Mouse (Mus musculus): ENCODE data around the gene Eml3.
"Not testable (repeated sequence)": the region's sequence is repeated elsewhere in the genome, so short reads cannot be mapped to it uniquely, and the experiment has no call there.

The Eml3 gene

DNA sequence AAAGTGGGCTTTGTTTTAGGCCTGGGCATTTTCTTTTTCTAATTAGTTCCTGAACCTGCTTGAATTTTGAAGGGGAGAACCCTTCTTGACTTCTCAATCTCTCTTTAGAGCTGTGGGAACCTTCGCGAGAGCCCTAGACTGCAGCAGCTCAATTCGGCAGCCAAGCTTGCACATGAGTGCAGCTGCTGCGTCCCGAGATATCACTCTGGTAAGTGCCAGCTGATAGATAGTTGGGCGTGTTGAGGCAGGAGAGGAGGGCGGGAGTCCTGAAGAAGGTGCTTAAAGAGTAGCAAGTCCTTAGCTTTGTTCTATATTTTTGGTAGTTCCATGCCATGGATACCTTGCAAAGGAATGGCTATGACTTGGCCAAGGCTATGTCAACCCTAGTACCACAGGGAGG lies 17.6 kb downstream of the Eml3 start:
- intact Hi-C loops (cut with DNase I) = no loop called here

GRCm38 (mm10) chr19:8950190-8950589 lies 20.8 kb downstream of the Eml3 start:
- intact Hi-C loops (cut with DNase I) = loop anchor here (5.0 kb wide), 1 partner anchor 118 kb away; no protein-coding TSS in a partner anchor

DNA sequence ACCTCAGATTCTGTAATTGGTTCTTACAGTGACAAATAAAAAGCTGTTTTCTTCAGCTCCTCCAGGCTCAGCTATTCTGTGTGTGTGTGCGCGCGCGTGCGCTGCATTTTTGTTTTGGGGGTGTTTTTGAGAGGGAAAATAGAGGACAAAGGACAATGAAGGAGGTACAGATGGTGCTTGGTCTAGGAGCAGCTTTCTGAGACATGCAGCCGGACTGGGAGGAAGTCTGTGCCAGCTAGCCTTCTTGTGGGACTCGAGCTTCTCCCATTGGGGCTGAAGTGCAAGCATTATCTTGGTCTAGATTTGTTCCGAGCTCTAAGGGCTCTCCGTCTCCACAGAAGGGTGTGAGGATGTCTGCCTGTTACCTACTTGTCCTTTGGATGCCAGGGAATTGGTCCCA lies 22.9 kb downstream of the Eml3 start:
- intact Hi-C loops (cut with DNase I) = loop anchor here (5.0 kb wide), 1 partner anchor 120 kb away; no protein-coding TSS in a partner anchor

DNA sequence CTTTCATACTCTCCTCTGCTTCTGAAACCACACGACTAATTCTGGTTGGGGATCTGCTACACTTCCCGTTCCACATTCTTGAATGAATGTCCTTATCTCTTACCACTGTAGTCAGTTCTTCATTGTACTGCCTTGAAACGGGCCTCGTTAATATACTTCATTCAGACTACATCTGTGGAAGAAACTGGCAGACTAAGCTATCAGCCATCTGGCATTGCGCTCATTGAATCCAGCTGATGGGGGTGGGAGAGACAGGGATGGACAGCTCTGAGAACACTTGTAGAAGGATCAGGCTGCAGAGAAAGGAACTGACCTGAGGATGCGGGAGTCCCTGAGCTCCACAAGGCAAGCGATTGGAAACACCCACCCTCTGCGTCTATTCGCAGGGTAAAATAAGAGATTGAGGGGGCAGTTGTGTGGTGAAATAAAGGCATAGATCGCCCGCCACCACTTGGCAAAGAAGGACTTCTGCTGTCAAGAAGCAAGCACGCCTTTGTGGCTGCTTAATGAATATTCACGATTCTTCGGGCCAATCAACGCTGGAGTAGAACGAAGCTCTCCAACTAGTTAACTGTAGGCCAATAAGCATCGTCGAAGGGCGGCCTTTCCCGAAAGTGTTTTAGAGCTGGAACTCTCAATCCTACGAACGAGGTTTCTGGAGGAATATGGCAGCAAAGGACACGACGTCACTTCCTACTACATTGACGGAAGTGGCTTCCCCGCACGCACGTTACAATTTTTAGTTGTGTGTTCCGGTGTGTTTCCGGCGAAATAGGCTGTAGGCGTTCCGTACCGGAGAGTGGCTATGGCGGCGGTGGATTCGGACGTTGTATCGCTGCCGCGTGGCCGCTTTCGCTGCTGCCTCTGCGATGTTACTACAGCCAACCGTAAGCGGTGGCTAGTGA lies 24.0 kb downstream of the Eml3 start, which contains the start of gene Tut1:
Gene Tut1 (plus strand): TSS at position 713 of the 905 bp plus-strand sequence.
- intact Hi-C loops (cut with DNase I) = loop anchor here (5.0 kb wide), 1 partner anchor 121 kb away; no protein-coding TSS in a partner anchor

DNA sequence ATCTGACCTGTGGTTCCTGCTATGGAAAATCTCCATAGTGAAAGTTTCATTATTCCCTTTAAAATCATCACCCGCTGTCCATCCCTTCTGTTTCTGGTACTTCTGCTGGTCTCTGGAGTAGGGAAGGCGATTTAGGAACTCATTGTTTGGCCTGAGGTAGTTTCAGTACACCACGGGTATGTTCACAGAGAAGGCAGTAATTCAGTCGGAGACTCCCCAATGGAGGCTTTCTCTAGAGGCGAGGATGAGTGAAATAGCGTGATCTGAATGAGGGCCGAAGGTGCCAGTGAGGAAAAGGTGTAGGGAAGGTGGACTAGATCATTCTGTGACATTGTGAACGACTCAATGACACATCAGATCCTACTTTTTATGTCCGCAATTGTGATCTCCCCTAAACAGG lies 24.8 kb downstream of the Eml3 start:
- intact Hi-C loops (cut with DNase I) = loop anchor here (5.0 kb wide), 1 partner anchor 122 kb away; no protein-coding TSS in a partner anchor

DNA sequence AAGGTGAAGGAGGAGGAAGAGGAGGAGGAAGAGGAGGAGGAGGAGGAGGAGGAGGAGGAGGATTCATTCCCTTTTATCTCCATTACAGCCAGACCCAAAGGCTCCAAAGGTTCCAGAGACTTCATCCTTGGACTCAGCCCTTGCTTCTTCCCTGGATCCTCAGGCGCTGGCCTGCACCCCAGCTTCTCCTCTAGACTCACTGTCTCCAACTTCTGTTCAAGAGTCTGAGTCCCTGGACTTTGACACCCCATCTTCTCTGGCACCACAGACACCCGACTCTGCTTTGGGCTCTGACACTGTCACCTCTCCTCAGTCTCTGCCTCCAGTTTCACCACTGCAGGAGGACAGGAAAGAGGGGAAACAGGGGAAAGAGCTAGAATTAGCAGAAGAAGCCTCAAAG lies 32.9 kb downstream of the Eml3 start:
- intact Hi-C loops (cut with DNase I) = no loop called here

GRCm38 (mm10) chr19:8965075-8965474 lies 35.7 kb downstream of the Eml3 start:
- intact Hi-C loops (cut with DNase I) = no loop called here

GRCm38 (mm10) chr19:8965771-8966170 lies 36.4 kb downstream of the Eml3 start:
- intact Hi-C loops (cut with DNase I) = no loop called here

GRCm38 (mm10) chr19:8966198-8966589 lies 36.8 kb downstream of the Eml3 start:
- intact Hi-C loops (cut with DNase I) = no loop called here

GRCm38 (mm10) chr19:8966590-8967372 lies 37.4 kb downstream of the Eml3 start, which contains the start of gene Eef1g:
Gene Eef1g (plus strand): TSS chr19:8967041.
- intact Hi-C loops (cut with DNase I) = no loop called here

- intact Hi-C loops (cut with DNase I) = no loop called here
These were observed 38.0 kb downstream of the Eml3 start for GRCm38 (mm10) chr19:8967373-8967743.

DNA sequence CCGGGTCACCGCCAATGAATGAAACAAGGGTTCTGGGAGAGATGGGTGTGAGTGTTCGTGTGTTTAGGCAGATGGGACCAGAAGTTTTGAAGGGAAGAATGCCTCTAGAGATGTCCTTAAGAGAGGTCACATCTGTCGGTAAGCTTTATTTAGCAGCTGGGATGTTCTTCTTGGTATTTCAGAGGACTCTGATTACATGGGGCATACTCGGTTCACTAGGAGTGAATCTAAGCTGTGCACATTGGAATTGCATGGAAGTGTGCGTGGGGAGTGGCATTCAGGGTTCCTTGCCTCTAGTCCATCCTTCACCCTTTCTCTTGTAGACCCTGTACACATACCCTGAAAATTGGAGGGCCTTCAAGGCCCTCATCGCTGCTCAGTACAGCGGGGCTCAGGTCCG lies 38.5 kb downstream of the Eml3 start:
- intact Hi-C loops (cut with DNase I) = no loop called here

GRCm38 (mm10) chr19:8972491-8972890 lies 43.1 kb downstream of the Eml3 start:
- intact Hi-C loops (cut with DNase I) = not testable (repeated sequence)

GRCm38 (mm10) chr19:8974638-8975037 lies 45.3 kb downstream of the Eml3 start:
- intact Hi-C loops (cut with DNase I) = no loop called here

GRCm38 (mm10) chr19:8975491-8975890 lies 46.1 kb downstream of the Eml3 start:
- intact Hi-C loops (cut with DNase I) = no loop called here

- intact Hi-C loops (cut with DNase I) = no loop called here
These were observed 47.2 kb downstream of the Eml3 start for GRCm38 (mm10) chr19:8976535-8976934.

DNA sequence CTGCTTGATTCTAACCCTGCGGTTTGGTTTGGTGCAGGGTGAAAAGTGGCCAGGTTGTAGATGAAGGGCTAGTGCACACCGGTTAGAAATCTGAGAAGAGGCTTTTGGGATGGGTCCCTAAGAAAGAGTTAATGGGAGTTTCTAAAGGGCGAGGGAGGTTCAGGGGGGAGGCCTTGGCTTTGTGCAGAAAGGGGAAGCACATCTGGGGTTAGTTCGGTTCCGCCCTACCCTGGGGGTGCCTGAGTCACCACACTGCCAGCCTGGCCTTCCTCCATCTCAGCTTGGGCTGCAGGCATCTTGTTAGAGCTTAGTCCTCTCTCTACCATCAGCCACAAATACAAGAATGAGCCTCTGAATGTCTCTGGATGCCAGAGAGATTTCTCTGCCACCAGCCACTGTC lies 51.4 kb downstream of the Eml3 start:
- intact Hi-C loops (cut with DNase I) = no loop called here

- intact Hi-C loops (cut with DNase I) = no loop called here
These were observed 52.3 kb downstream of the Eml3 start for GRCm38 (mm10) chr19:8981450-8982168.

DNA sequence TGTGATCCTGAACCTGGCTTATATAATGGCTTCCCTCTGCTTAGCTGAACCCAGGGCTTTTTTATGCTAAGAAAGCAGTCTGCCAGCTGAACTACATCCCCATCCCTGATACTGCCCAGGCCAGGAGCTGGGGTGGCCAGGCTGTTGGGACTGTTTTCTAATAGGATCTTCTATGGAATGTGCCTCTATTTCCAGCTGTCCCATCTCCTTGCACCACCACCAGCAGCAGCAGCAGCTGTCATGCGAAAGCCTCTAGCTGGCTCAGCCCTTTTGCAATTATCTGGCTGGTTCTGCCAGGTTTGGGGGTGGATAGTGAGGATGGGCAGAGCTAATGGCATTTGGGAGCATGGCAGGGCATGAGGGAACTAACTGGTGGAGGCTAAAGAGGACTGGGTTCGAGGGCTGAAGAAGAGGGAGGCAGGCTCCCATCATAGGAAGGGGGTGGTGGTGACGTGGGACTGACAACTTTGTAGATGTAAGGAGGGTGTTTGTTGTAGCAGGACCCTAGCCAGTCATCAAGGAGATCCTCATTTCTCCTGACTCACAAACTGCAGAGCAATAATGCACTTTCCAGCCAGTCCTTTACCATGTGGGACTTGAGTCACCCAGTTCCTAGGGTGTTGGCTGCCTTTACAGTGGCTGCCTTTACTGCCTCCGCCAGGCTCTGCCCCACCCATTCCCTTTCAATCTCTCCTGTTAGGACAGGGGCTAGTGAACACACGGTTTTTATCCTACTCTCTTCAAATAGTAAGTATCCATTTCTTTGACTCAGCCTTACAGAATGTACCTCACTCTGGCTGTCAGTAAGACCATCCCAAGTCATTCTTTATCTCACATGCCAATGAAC lies 53.2 kb downstream of the Eml3 start:
- intact Hi-C loops (cut with DNase I) = no loop called here

DNA sequence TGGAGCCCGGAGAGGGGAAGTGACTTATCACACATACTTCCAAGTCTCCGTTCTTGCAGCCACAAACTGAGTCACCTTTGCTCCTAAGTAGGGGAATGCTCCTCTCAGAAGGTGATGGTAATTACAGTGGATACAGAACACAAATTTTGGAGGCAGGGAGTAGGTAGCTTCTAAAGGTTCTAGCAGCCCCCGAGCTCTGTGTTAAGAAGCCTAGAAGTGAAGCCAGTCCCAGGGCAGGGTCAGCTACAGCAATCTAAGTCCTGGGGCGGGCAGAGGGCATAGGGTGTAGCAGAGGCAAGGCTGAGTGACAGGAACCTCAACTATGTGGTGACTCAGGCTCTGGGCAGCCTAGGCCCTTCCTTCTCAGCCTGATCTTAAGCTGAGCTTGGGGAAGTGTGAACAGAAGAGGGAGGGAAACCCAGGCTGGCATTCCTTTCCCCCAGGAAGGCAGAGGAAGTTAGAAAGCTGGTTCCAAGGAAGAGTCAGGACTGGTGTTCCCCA lies 53.8 kb downstream of the Eml3 start:
- intact Hi-C loops (cut with DNase I) = no loop called here
